Mouse (Mus musculus) limb, embryonic 14.5 days (tissue): ENCODE results near the gene Arl6. TPM values are rescaled to one million over a fixed set of nuclear protein-coding genes. Genes with fewer than 3 reads are reported as not detected.

Source experiments
- ATAC-seq: fragments of 200-750 bp; cut with Nextera tagmentation; 2 replicates; pipeline ENCODE4 v1.8.0; 2017; ENCODE audit warnings: low read depth, moderate number of reproducible peaks, moderate TSS enrichment; ENCODE audit not compliant: low FRiP score
- DNase-seq: peaks from one replicate; pipeline ENCODE4 v3.0.0-alpha.2; 2015; ENCODE audit warnings: low spot score
- H3K27ac ChIP-seq: fragments of 300-500 bp; sonication (generic); replicated peaks from 2 replicates; pipeline ENCODE4 v1.5.1; 2014; ENCODE audit warnings: low read depth, mild to moderate bottlenecking, low read length, moderate library complexity, mixed read lengths
- H3K27me3 ChIP-seq: fragments of 300-500 bp; sonication (generic); 2 replicates; pipeline ENCODE4 v1.6.1; 2014; ENCODE audit warnings: low read length, mixed read lengths; ENCODE audit not compliant: control insufficient read depth, insufficient read depth
- H3K36me3 ChIP-seq: fragments of 300-500 bp; sonication (generic); 2 replicates; pipeline ENCODE4 v1.6.1; 2014; ENCODE audit warnings: mild to moderate bottlenecking, low read length, moderate library complexity, mixed read lengths; ENCODE audit not compliant: control insufficient read depth, insufficient read depth
- H3K4me1 ChIP-seq: fragments of 300-500 bp; sonication (generic); 2 replicates; pipeline ENCODE4 v1.6.1; 2014; ENCODE audit warnings: antibody characterized with exemption, low read length, mixed read lengths; ENCODE audit not compliant: control insufficient read depth, insufficient read depth
- H3K4me2 ChIP-seq: fragments of 300-500 bp; sonication (generic); replicated peaks from 2 replicates; pipeline ENCODE4 v1.6.1; 2014; ENCODE audit warnings: low read depth, mild to moderate bottlenecking, low read length, moderate library complexity; ENCODE audit not compliant: severe bottlenecking
- H3K4me3 ChIP-seq: fragments of 300-500 bp; sonication (generic); replicated peaks from 2 replicates; pipeline ENCODE4 v1.5.1; 2014; ENCODE audit warnings: low read length
- H3K9ac ChIP-seq: fragments of 300-500 bp; sonication (generic); 2 replicates; pipeline ENCODE4 v1.6.1; 2014; ENCODE audit warnings: mild to moderate bottlenecking, low read depth, low read length, moderate library complexity; ENCODE audit not compliant: severe bottlenecking
- H3K9me3 ChIP-seq: fragments of 300-500 bp; sonication (generic); 2 replicates; pipeline ENCODE4 v1.6.1; 2016; ENCODE audit warnings: low read length; ENCODE audit not compliant: control insufficient read depth
- POLR2A ChIP-seq: fragments of 200-500 bp; IDR thresholded peaks from 2 replicates; pipeline ENCODE4 v1.8.0; 2012; ENCODE audit warnings: inconsistent platforms, mild to moderate bottlenecking, moderate library complexity, borderline replicate concordance; ENCODE audit not compliant: insufficient read depth, insufficient read length; ENCODE audit errors: extremely low read depth
- WGBS: fragments of 180-500 bp; shearing (Covaris S2); extraction: QIAGEN DNeasy Blood & Tissue Kit; methylation state at CpG from one replicate; pipeline ENCODE4 v1.1.7; 2014; 5-methylcytosine and 5-hydroxymethylcytosine counted together
- polyA plus RNA-seq, 2 experiments: library from polyadenylated mRNA; depleted of rRNA in 1 of 2; stranded (reverse) in 1 of 2; unstranded in 1 of 2; fragments of >200 nt; fragmentation: Nextera tagmentation in 1 of 2; extraction: Ambion mirVana in 1 of 2; gene quantifications; 2 replicates each; pipeline versions ENCODE4 v1.2.1 to v1.2.3; 2012 to 2014

The Arl6 gene
- polyA plus RNA-seq (2012; rRNA removed) (10.6 and 14.1 TPM in 2 replicates), polyA plus RNA-seq (2014; fragmentation: Nextera tagmentation; extraction: Ambion mirVana) (27.1 and 27.7 TPM in 2 replicates)

DNA sequence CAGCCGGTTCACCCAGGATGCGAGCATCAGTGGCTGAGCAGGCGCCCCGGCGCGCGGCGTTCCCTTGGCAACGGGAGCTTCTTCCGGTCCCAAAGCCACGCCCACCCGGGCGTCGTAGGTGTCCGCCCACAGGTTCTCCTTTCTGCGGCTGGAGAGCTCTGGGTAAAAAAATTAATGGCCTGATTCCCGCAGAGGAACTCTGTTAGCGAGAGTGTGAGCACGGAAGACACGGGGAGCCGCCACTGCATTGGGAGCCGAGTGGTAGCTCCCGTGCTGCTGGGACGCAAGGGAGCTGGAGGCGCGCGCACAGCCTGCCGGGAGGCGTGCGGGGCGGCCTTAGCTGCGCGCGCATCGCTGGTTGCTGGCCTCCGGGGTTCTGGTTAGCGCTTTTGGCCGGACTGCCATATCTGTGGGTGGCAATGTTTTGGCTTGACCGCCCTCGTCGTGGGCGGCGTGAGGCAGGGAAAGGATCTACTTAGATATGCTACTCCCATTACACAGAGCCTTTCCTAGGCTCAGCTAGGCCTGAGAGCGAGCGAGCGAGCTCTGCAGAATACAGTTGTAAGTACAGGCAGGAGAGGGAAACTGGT lies at the start of gene Arl6:
Gene Arl6, minus strand, starts transcription at position 290 of the 590 bp plus-strand sequence.
- peak within 1 kb of the TSS; percentile 75 for H3K4me3 ChIP-seq
- under 1% methylated on average over 46 of the region's 46 CpGs for WGBS
- H3K27me3 ChIP-seq, result no peaks in the 10 kb centered on the region
- no peaks in the 10 kb centered on the region for H3K36me3 ChIP-seq
- no peaks in the 10 kb centered on the region; the same call in 1 of the 2 replicates for H3K4me1 ChIP-seq
- H3K9me3 ChIP-seq, result no peaks in the 10 kb centered on the region
- peak within 1 kb of the TSS; percentile 69 for H3K4me2 ChIP-seq
- DNase-seq (peak; percentile 94), ATAC-seq (peak; percentile 98)
- H3K9ac ChIP-seq, result peak within 1 kb of the TSS; percentile 75
- peak within 1 kb of the TSS; percentile 93 for H3K27ac ChIP-seq
- TF ChIP-seq POLR2A, result 0 out of 2 replicates have a peak, but pooled peaks have one; percentile 43

DNA sequence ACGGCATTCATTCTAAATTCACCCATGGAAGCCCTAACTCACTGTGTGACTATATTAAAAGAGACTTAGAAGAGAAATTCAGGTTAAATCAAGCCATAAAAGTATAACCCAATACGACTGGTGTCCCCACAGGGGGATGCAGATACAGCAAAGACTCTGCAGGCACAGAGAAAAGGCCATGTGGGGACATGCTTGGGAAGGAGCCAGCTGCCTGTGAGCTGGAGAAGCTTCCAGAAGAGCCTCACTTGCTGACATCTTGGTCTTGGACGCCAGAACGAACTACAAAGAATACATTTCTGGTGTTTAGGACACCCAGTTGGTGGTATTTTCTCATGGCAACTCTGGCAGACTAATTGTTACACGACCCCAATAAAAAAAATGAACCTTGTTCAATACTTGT lies 45.9 kb upstream of the Arl6 start:
- 55% methylated on average over 5 of the region's 5 CpGs for WGBS
- no peaks in the 10 kb centered on the region for H3K9me3 ChIP-seq
- H3K27me3 ChIP-seq, result no peaks in the 10 kb centered on the region
- H3K27ac ChIP-seq, result no peak overlapping the region
- no peak overlapping the region for H3K4me3 ChIP-seq
- H3K36me3 ChIP-seq, result no peaks in the 10 kb centered on the region
- TF ChIP-seq POLR2A, result no peak
- no peak overlapping the region for H3K9ac ChIP-seq
- H3K4me1 ChIP-seq, result peaks cover 2% of the 10 kb centered on the region; the same call in 1 of the 2 replicates
- DNase-seq (no peak), ATAC-seq (no peak)
- no peak overlapping the region for H3K4me2 ChIP-seq

DNA sequence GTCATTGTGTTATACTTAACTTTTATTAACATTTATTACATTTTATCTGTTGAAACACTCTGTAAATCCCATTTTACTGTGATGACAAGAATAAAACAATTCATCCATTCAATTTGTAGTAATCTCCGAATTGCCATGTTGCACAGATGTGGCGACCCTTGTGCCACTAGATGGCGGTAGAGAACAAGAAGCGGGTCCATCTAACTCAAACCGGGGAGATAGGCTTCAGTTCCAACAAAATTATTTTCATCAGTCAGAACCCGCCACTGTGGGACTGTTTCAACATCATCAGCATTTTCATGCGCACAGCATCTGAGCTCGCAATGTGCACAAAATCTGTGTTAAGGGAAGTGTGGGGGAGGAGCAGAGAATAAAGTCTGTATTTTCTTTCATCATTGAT lies 44.2 kb upstream of the Arl6 start:
- Histone ChIP-seq H3K4me3 (no peak overlapping the region), H3K9ac (no peak overlapping the region), H3K27ac (no peak overlapping the region), H3K4me1 (peaks cover 2% of the 10 kb centered on the region), H3K9me3 (no peaks in the 10 kb centered on the region), H3K36me3 (no peaks in the 10 kb centered on the region), H3K4me2 (no peak overlapping the region; the same call in 1 of the 2 replicates), H3K27me3 (no peaks in the 10 kb centered on the region)
- 4% methylated on average over 8 of the region's 8 CpGs for WGBS
- DNase-seq (peak; percentile 85), ATAC-seq (peak; percentile 76)
- TF ChIP-seq POLR2A, result no peak

DNA sequence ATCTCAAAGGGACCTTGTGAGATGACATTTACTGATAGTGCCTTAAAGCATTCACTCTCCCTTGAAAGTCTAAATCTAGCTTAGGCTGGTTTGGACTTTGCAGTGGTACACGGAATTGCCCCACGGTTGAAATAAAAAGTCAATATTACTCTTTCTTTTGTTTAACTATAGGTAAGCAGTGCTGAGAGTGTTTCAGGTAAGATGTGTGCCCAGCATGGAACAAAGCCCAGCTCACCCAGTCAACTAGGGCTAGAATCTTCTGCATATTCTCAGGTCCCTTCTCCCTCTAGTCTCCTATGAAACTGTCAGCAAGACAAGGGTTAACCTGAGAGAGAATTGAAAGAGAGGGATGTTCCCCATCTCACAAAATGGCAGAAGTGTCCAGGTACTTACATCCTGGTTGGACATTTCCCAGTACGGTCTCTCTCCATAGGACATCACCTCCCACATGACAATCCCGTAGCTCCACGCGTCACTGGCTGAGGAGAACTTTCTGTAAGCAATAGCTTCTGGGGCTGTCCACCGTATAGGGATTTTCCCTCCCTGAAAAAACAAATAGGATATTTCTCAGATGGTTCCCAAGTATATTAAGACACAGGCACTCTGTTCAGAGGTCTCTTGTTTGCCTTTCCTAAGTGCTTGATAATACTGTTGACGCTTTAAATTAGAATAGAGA lies 43.2 kb upstream of the Arl6 start:
- H3K36me3 ChIP-seq, result no peaks in the 10 kb centered on the region
- H3K27ac ChIP-seq, result no peak overlapping the region
- no peak overlapping the region for H3K9ac ChIP-seq
- no peaks in the 10 kb centered on the region for H3K9me3 ChIP-seq
- H3K4me2 ChIP-seq, result no peak overlapping the region
- no peaks in the 10 kb centered on the region for H3K27me3 ChIP-seq
- H3K4me3 ChIP-seq, result no peak overlapping the region
- ATAC-seq (no peak), DNase-seq (no peak)
- peaks cover 2% of the 10 kb centered on the region for H3K4me1 ChIP-seq
- TF ChIP-seq POLR2A, result no peak
- WGBS, result 84% methylated on average over 8 of the region's 8 CpGs

DNA sequence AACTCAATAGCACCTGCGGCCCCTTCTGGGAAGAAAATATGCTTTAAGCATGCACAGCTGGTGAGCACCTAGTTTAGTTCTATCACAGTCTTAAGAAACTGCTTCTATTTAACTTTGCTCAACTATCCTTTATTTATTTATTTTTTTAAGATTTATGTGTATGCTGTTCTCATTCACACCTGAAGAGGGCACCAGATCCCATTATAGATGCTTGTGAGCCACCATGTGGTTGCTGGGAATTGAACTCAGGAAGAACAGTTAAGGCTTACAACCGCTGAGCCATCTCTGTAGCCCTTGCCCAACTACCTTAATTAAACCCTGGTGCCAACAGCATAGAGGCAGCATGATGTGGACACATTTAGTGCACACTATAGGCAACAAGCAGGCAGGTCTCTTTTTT lies 27.7 kb upstream of the Arl6 start:
- no peaks in the 10 kb centered on the region for H3K27me3 ChIP-seq
- WGBS, result 86% methylated on average over 2 of the region's 2 CpGs
- H3K9me3 ChIP-seq, result no peaks in the 10 kb centered on the region
- no peak overlapping the region for H3K9ac ChIP-seq
- no peaks in the 10 kb centered on the region for H3K36me3 ChIP-seq
- H3K27ac ChIP-seq, result no peak overlapping the region
- DNase-seq, result no peak
- H3K4me1 ChIP-seq, result no peaks in the 10 kb centered on the region
- no peak overlapping the region for H3K4me3 ChIP-seq
- no peak for ATAC-seq
- no peak overlapping the region for H3K4me2 ChIP-seq
- TF ChIP-seq POLR2A, result no peak
